In genomic region chr1:43558329-43558728, GRCm38 (mm10) we compare ENCODE assay signal across 12 mouse cellular contexts.
"Had no signal": no experiment of that assay in that cellular context is flagged by ENCODE, and none has a peak within 500 bp of the region (broad histone marks: within the 10 kb centered on the region; RNA-seq: fewer than 3 reads in every experiment).

No protein-coding gene starts in this region.

- H3K4me3 ChIP-seq: kidney, embryonic 15.5 days; limb, embryonic 12.5 days; lung, embryonic 15.5 days; midbrain, embryonic 10.5 days; myocyte had no signal

- DNase-seq: kidney, adult 2 months; kidney, postnatal 14 days; lung, postnatal 14 days; midbrain, embryonic 14.5 days; spleen, adult 18-20 months had no signal

- H3K27ac ChIP-seq: kidney, embryonic 15.5 days; limb, embryonic 12.5 days; lung, embryonic 15.5 days; macrophage; midbrain, embryonic 10.5 days had no signal

- H3K9me3 ChIP-seq: kidney, embryonic 15.5 days; limb, embryonic 12.5 days; lung, embryonic 15.5 days; midbrain, embryonic 10.5 days had no signal

- ATAC-seq: intestine, embryonic 16.5 days had no signal

- H3K4me2 ChIP-seq: kidney, embryonic 15.5 days; limb, embryonic 12.5 days; lung, embryonic 15.5 days had no signal

- H3K9ac ChIP-seq: kidney, embryonic 15.5 days; limb, embryonic 12.5 days; lung, embryonic 15.5 days had no signal

- H3K27me3 ChIP-seq: kidney, embryonic 15.5 days; limb, embryonic 12.5 days; lung, embryonic 15.5 days had no signal
